Mouse (Mus musculus) heart, adult 2 months (tissue): Measurements from ENCODE around the gene Dsn1.

Experiments used
- CTCF ChIP-seq: fragments of 200-600 bp; IDR thresholded peaks from 2 replicates; pipeline ENCODE4 v1.8.1; 2022; ENCODE audit warnings: antibody characterized with exemption, mild to moderate bottlenecking, moderate library complexity
- EP300 ChIP-seq: fragments of 200-500 bp; IDR thresholded peaks from 2 replicates; pipeline ENCODE4 v1.6.1; 2011; ENCODE audit warnings: low read depth, low read length, control low read depth; ENCODE audit not compliant: insufficient read depth

- peak; percentile 26 for TF ChIP-seq CTCF
- TF ChIP-seq EP300 = no peak
These were observed 16.1 kb downstream of the Dsn1 start for GRCm38 (mm10) chr2:156990727-156991431.
